Mouse (Mus musculus) liver, adult 2 months (tissue): ENCODE data around the gene Rab3ip.

Experiments used
- CTCF ChIP-seq: fragments of 200-500 bp; IDR thresholded peaks from 2 replicates; pipeline ENCODE4 v1.5.1; 2011; ENCODE audit warnings: low read depth, low read length, control low read depth
- POLR2A ChIP-seq: fragments of 200-500 bp; IDR thresholded peaks from 2 replicates; pipeline ENCODE4 v1.6.1; 2011; ENCODE audit warnings: low read length, control low read depth; ENCODE audit not compliant: insufficient read depth; ENCODE audit errors: extremely low read depth

GRCm38 (mm10) chr10:116949111-116950008, 1.2 kb downstream of the Rab3ip start:
- TF ChIP-seq CTCF (no peak), POLR2A (no peak)
